Mouse (Mus musculus) ES-Bruce4 (cell line): Measurements from ENCODE around the gene Ankrd34a. TPM values are rescaled to one million over a fixed set of nuclear protein-coding genes. Genes with fewer than 3 reads are reported as not detected.

Experiments used
- H3K27ac ChIP-seq: 2 replicates; pipeline ENCODE4 v1.5.1; 2012; ENCODE audit warnings: low read length, inconsistent platforms; ENCODE audit not compliant: insufficient read depth
- H3K27me3 ChIP-seq: 2 replicates; pipeline ENCODE4 v1.6.1; 2012; ENCODE audit warnings: mild to moderate bottlenecking, low read length, inconsistent platforms; ENCODE audit not compliant: control insufficient read depth, poor library complexity, insufficient read depth, severe bottlenecking
- H3K36me3 ChIP-seq: 2 replicates; pipeline ENCODE4 v1.6.1; 2012; ENCODE audit warnings: inconsistent platforms, mild to moderate bottlenecking, low read length, moderate library complexity; ENCODE audit not compliant: control insufficient read depth, poor library complexity, insufficient read depth, severe bottlenecking
- H3K4me1 ChIP-seq: one replicate; pipeline ENCODE4 v1.8.1; 2011; ENCODE audit warnings: low read length; ENCODE audit not compliant: control insufficient read depth, insufficient read depth
- H3K4me3 ChIP-seq: 2 replicates; pipeline ENCODE4 v1.5.1; 2011; ENCODE audit warnings: low read depth, mild to moderate bottlenecking, low read length
- H3K9ac ChIP-seq: 2 replicates; pipeline ENCODE4 v1.6.1; 2012; ENCODE audit warnings: low read depth, mild to moderate bottlenecking, inconsistent platforms; ENCODE audit not compliant: poor library complexity, severe bottlenecking
- H3K9me3 ChIP-seq: replicated peaks from 2 replicates; pipeline ENCODE4 v1.6.1; 2012; ENCODE audit warnings: mild to moderate bottlenecking, low read length, inconsistent platforms; ENCODE audit not compliant: control insufficient read depth, poor library complexity, insufficient read depth, severe bottlenecking
- CTCF ChIP-seq: IDR thresholded peaks from one replicate; pipeline ENCODE4 v1.8.1; 2011; ENCODE audit warnings: low read depth, low read length
- EP300 ChIP-seq: IDR thresholded peaks from 2 replicates; pipeline ENCODE4 v1.6.1; 2011; ENCODE audit warnings: low read depth, low read length; ENCODE audit not compliant: insufficient read depth
- POLR2A ChIP-seq: IDR thresholded peaks from one replicate; pipeline ENCODE4 v1.8.1; 2011; ENCODE audit warnings: low read length; ENCODE audit not compliant: insufficient read depth
- polyA plus RNA-seq: library from polyadenylated mRNA; stranded (reverse); fragments of >200 nt; gene quantifications from 2 replicates; pipeline ENCODE4 v1.2.4, GENCODE M21; 2011; ENCODE audit warnings: low read depth; ENCODE audit not compliant: missing spikeins, insufficient read depth, insufficient read length

The Ankrd34a gene
- polyA plus RNA-seq, 1 experiment = 0.31 TPM

DNA sequence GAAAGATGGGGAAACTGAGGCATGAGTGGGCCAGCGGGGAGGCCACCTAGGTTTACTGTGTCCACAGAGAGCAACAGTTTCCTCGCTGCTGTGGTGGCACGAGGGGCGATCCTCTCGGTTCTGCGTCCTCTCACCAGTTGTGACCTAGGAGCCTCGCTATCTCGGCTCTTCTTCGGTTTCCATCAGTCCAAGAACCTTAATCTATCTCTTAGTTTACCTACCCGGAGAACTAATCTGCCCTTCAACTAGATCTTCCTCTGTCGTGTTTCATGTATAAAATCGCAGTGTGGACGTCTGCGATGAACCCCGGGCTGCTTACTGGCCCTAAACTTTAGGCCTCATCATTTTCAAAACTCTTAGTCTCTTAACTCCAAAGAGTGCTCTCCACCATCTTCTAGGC lies 39.5 kb downstream of the Ankrd34a start:
- no peaks in the 10 kb centered on the region for H3K27me3 ChIP-seq
- TF ChIP-seq CTCF = no peak
- no peak for TF ChIP-seq POLR2A
- TF ChIP-seq EP300 = no peak

GRCm38 (mm10) chr3:96636448-96636847 lies 40.0 kb downstream of the Ankrd34a start:
- no peak for TF ChIP-seq CTCF
- TF ChIP-seq POLR2A = no peak
- no peak for TF ChIP-seq EP300
- no peaks in the 10 kb centered on the region for H3K4me1 ChIP-seq
- H3K36me3 ChIP-seq = peaks cover 18% of the 10 kb centered on the region
- H3K27ac ChIP-seq = no peak overlapping the region
- H3K4me3 ChIP-seq = peak overlapping the region; percentile 23
- no peaks in the 10 kb centered on the region for H3K27me3 ChIP-seq
- no peaks in the 10 kb centered on the region for H3K9me3 ChIP-seq
- peak overlapping the region; percentile 88 for H3K9ac ChIP-seq

More for the DNA sequence above, 39.5 kb downstream of the Ankrd34a start:
- no peak overlapping the region for H3K27ac ChIP-seq
- no peaks in the 10 kb centered on the region for H3K9me3 ChIP-seq
- no peaks in the 10 kb centered on the region for H3K4me1 ChIP-seq
- H3K36me3 ChIP-seq = peaks cover 21% of the 10 kb centered on the region
- H3K9ac ChIP-seq = peak overlapping the region; percentile 88
- peak overlapping the region; percentile 99 for H3K4me3 ChIP-seq

DNA sequence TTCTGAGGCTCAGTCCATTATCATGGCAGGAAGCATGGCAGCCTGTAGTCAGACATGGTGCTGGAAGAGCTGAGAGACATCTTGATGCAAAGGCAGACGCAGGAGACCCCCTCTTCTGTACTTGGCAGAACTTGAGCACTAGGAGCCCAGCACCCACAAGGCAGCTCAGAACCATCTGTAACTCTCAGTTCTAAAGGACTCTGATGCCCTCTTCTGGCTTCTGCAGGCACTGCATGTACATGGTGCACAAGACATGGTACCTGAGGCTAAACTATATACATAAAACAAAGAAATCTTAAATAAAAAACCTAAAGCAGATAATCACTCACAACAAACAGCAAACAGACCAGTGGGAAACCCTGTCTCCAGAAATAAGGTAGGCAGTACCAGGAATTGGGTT lies 42.8 kb downstream of the Ankrd34a start:
- Histone ChIP-seq H3K9ac (no peak overlapping the region), H3K27ac (no peak overlapping the region), H3K4me1 (no peaks in the 10 kb centered on the region), H3K9me3 (no peaks in the 10 kb centered on the region), H3K4me3 (no peak overlapping the region), H3K36me3 (peaks cover 10% of the 10 kb centered on the region), H3K27me3 (no peaks in the 10 kb centered on the region)
- no peak for TF ChIP-seq POLR2A
- peak; percentile 64 for TF ChIP-seq CTCF
- no peak for TF ChIP-seq EP300

- H3K27me3 ChIP-seq = no peaks in the 10 kb centered on the region
- peak; percentile 59 for TF ChIP-seq CTCF
- TF ChIP-seq POLR2A = no peak
- H3K36me3 ChIP-seq = peaks cover 5% of the 10 kb centered on the region; the same call in 1 of the 2 replicates
- H3K4me1 ChIP-seq = no peaks in the 10 kb centered on the region
- H3K9me3 ChIP-seq = no peaks in the 10 kb centered on the region
- no peak within 1 kb of the TSS for H3K27ac ChIP-seq
- no peak within 1 kb of the TSS for H3K4me3 ChIP-seq
- H3K9ac ChIP-seq = no peak within 1 kb of the TSS
These were observed 48.7 kb downstream of the Ankrd34a start, which contains the start of gene Itga10 for GRCm38 (mm10) chr3:96645018-96645649. Itga10 (plus strand) TSS chr3:96645584.

DNA sequence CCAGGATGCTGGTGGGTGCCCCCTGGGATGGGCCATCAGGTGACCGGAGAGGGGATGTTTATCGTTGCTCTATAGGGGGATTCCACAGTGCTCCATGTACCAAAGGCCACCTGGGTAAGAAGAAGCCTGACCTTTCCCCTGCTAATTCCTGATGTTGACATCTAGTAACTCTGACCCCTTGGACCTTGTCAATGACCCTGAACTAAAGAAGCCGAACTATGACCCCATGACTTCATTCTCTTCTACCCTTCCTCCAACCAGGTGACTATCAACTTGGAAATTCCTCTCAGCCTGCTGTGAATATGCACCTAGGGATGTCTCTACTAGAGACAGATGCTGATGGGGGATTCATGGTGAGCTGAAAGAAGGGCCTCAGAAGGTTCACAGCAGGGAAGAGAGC lies 50.9 kb downstream of the Ankrd34a start:
- Histone ChIP-seq H3K27ac (no peak overlapping the region), H3K9ac (no peak overlapping the region), H3K9me3 (no peaks in the 10 kb centered on the region), H3K27me3 (no peaks in the 10 kb centered on the region), H3K4me1 (peaks cover 2% of the 10 kb centered on the region), H3K4me3 (no peak overlapping the region), H3K36me3 (peaks cover 5% of the 10 kb centered on the region; the same call in 1 of the 2 replicates)
- TF ChIP-seq CTCF (no peak), EP300 (no peak), POLR2A (no peak)

Other genes with a start within 250 kb of the Ankrd34a start
- gene BC107364, start 144.3 kb upstream of the Ankrd34a start, polyA plus RNA-seq = 4.6 TPM in 2 replicates
- gene Hfe2, start 71.5 kb upstream of the Ankrd34a start, polyA plus RNA-seq = 0.88 and 1.2 TPM in 2 replicates
- gene Txnip, start 38.7 kb upstream of the Ankrd34a start, polyA plus RNA-seq = 450 and 464 TPM in 2 replicates
- gene Gm16253, start 19.7 kb upstream of the Ankrd34a start, polyA plus RNA-seq = 1.1 and 1.7 TPM in 2 replicates
- 16.2 and 22.8 TPM in 2 replicates for gene Polr3gl, start 2.5 kb upstream of the Ankrd34a start, polyA plus RNA-seq
- gene Lix1l, start 4.5 kb downstream of the Ankrd34a start, polyA plus RNA-seq = 2.5 and 3.1 TPM in 2 replicates
- gene Rbm8a, start 33.3 kb downstream of the Ankrd34a start, polyA plus RNA-seq = 325 and 344 TPM in 2 replicates
- gene Pex11b, start 38.7 kb downstream of the Ankrd34a start, polyA plus RNA-seq = 21.4 and 22.3 TPM in 2 replicates
- 0.35 TPM in 1 of 2 replicates, not detected in the other for gene Gm42957, start 38.8 kb downstream of the Ankrd34a start, polyA plus RNA-seq
- gene Itga10, start 48.9 kb downstream of the Ankrd34a start, polyA plus RNA-seq = 0.43 and 1.1 TPM in 2 replicates
- gene Ankrd35, start 73.5 kb downstream of the Ankrd34a start, polyA plus RNA-seq = 3.5 and 3.7 TPM in 2 replicates
- gene Pias3, start 99.7 kb downstream of the Ankrd34a start, polyA plus RNA-seq = 31.8 and 42.1 TPM in 2 replicates
- 9.9 and 10.7 TPM in 2 replicates for gene Nudt17, start 111.9 kb downstream of the Ankrd34a start, polyA plus RNA-seq
- 43.0 and 46.6 TPM in 2 replicates for gene Polr3c, start 131.0 kb downstream of the Ankrd34a start, polyA plus RNA-seq
- gene Rnf115, start 131.0 kb downstream of the Ankrd34a start, polyA plus RNA-seq = 49.9 and 52.3 TPM in 2 replicates
- gene Pdzk1, start 232.6 kb downstream of the Ankrd34a start, polyA plus RNA-seq = 2.4 and 3.2 TPM in 2 replicates
- not detected in 2 replicates for gene Cd160, start 232.7 kb downstream of the Ankrd34a start, polyA plus RNA-seq